Comparison of ENCODE assay signal across 15 mouse cellular contexts in genomic region chr5:75347774-75348116, GRCm38 (mm10).
DNase-seq lines count a peak whose midpoint lies in the region; ATAC-seq and TF ChIP-seq lines count a peak whose summit lies in the region.
"Had no signal": no experiment of that assay in that cellular context is flagged by ENCODE, and none has a peak within 500 bp of the region (broad histone marks: within the 10 kb centered on the region; RNA-seq: fewer than 3 reads in every experiment).

No protein-coding gene starts in this region.

- WGBS in embryonic facial prominence, embryonic 11.5 days, result 60% methylated on average over 5 of the region's 5 CpGs
- WGBS in embryonic facial prominence, embryonic 10.5 days, result 57% methylated on average over 5 of the region's 5 CpGs
- WGBS in hindbrain, postnatal 0 days, result 66% methylated on average over 5 of the region's 5 CpGs
- 74% methylated on average over 5 of the region's 5 CpGs for WGBS in hindbrain, embryonic 12.5 days
- WGBS in midbrain, embryonic 12.5 days, result 24% methylated on average over 5 of the region's 5 CpGs
- WGBS in midbrain, embryonic 14.5 days, result 28% methylated on average over 5 of the region's 5 CpGs
- WGBS in embryonic facial prominence, embryonic 14.5 days, result 64% methylated on average over 5 of the region's 5 CpGs

- H3K9me3 ChIP-seq in embryonic facial prominence, embryonic 11.5 days (replicated peaks; ENCODE audit: control insufficient read depth, low read length), result no peaks in the 10 kb centered on the region
- H3K9me3 ChIP-seq in embryonic facial prominence, embryonic 10.5 days, result no peaks in the 10 kb centered on the region
- H3K9me3 ChIP-seq in hindbrain, postnatal 0 days (ENCODE audit: low read length), result no peaks in the 10 kb centered on the region
- H3K9me3 ChIP-seq in hindbrain, embryonic 12.5 days (replicated peaks), result no peaks in the 10 kb centered on the region
- no peaks in the 10 kb centered on the region; the same call in 1 of the 2 replicates for H3K9me3 ChIP-seq in midbrain, embryonic 12.5 days
- no peaks in the 10 kb centered on the region for H3K9me3 ChIP-seq in midbrain, embryonic 14.5 days (ENCODE audit: control insufficient read depth, low read length)
- H3K9me3 ChIP-seq in embryonic facial prominence, embryonic 14.5 days (ENCODE audit: control insufficient read depth, low read length), result no peaks in the 10 kb centered on the region
- H3K9me3 ChIP-seq: embryonic facial prominence, embryonic 13.5 days; neural tube, embryonic 13.5 days had no signal

- no peak for ATAC-seq in embryonic facial prominence, embryonic 11.5 days (replicated peaks; ENCODE audit: insufficient number of reproducible peaks, low FRiP score, low TSS enrichment, low read depth)
- no peak for ATAC-seq in hindbrain, postnatal 0 days
- no peak for ATAC-seq in hindbrain, embryonic 12.5 days (ENCODE audit: low FRiP score)
- ATAC-seq in midbrain, embryonic 12.5 days (ENCODE audit: low FRiP score, low read depth), result peak; percentile 27; the same call in 1 of the 2 replicates
- ATAC-seq in midbrain, embryonic 14.5 days (ENCODE audit: low FRiP score, low TSS enrichment), result no peak
- ATAC-seq in embryonic facial prominence, embryonic 14.5 days (ENCODE audit: low read depth), result no peak

- no peaks in the 10 kb centered on the region for H3K36me3 ChIP-seq in embryonic facial prominence, embryonic 11.5 days (replicated peaks; ENCODE audit: control insufficient read depth, insufficient read depth, low read depth, low read length)
- no peaks in the 10 kb centered on the region for H3K36me3 ChIP-seq in embryonic facial prominence, embryonic 10.5 days (replicated peaks)
- H3K36me3 ChIP-seq in hindbrain, postnatal 0 days (ENCODE audit: insufficient read depth, low read length), result no peaks in the 10 kb centered on the region
- no peaks in the 10 kb centered on the region for H3K36me3 ChIP-seq in hindbrain, embryonic 12.5 days
- H3K36me3 ChIP-seq in midbrain, embryonic 12.5 days, result no peaks in the 10 kb centered on the region
- H3K36me3 ChIP-seq in midbrain, embryonic 14.5 days (ENCODE audit: control insufficient read depth, insufficient read depth, low read length), result no peaks in the 10 kb centered on the region
- H3K36me3 ChIP-seq in embryonic facial prominence, embryonic 14.5 days (ENCODE audit: control insufficient read depth, insufficient read depth, low read length), result no peaks in the 10 kb centered on the region
- H3K36me3 ChIP-seq: embryonic facial prominence, embryonic 13.5 days; neural tube, embryonic 13.5 days had no signal

- no peak overlapping the region for H3K27ac ChIP-seq in embryonic facial prominence, embryonic 11.5 days (replicated peaks; ENCODE audit: low read depth, low read length)
- H3K27ac ChIP-seq in embryonic facial prominence, embryonic 10.5 days (replicated peaks), result no peak overlapping the region
- H3K27ac ChIP-seq in hindbrain, postnatal 0 days, result no peak overlapping the region
- H3K27ac ChIP-seq in hindbrain, embryonic 12.5 days, result no peak overlapping the region
- no peak overlapping the region for H3K27ac ChIP-seq in midbrain, embryonic 12.5 days (replicated peaks)
- no peak overlapping the region for H3K27ac ChIP-seq in midbrain, embryonic 14.5 days (replicated peaks; ENCODE audit: low read depth, low read length)
- no peak overlapping the region for H3K27ac ChIP-seq in embryonic facial prominence, embryonic 14.5 days (replicated peaks; ENCODE audit: low read depth, low read length)
- H3K27ac ChIP-seq: embryonic facial prominence, embryonic 13.5 days; neural tube, embryonic 13.5 days had no signal

- peak; percentile 18 for TF ChIP-seq CTCF in hindbrain, postnatal 0 days (IDR thresholded peaks at IDR 0.05; ENCODE audit: low read depth)

- no peak overlapping the region for H3K4me3 ChIP-seq in embryonic facial prominence, embryonic 11.5 days (ENCODE audit: low read depth, low read length)
- no peak overlapping the region for H3K4me3 ChIP-seq in embryonic facial prominence, embryonic 10.5 days
- no peak overlapping the region for H3K4me3 ChIP-seq in hindbrain, postnatal 0 days (ENCODE audit: low read length)
- H3K4me3 ChIP-seq in hindbrain, embryonic 12.5 days, result no peak overlapping the region
- H3K4me3 ChIP-seq in midbrain, embryonic 12.5 days, result no peak overlapping the region
- no peak overlapping the region for H3K4me3 ChIP-seq in midbrain, embryonic 14.5 days (replicated peaks; ENCODE audit: low read depth, low read length)
- H3K4me3 ChIP-seq in embryonic facial prominence, embryonic 14.5 days (ENCODE audit: low read depth, low read length), result no peak overlapping the region
- H3K4me3 ChIP-seq: embryonic facial prominence, embryonic 13.5 days; neural tube, embryonic 13.5 days had no signal

- H3K27me3 ChIP-seq in embryonic facial prominence, embryonic 11.5 days (ENCODE audit: control insufficient read depth, insufficient read depth, low read length), result no peaks in the 10 kb centered on the region
- H3K27me3 ChIP-seq in embryonic facial prominence, embryonic 10.5 days (replicated peaks; ENCODE audit: low read depth, poor library complexity, severe bottlenecking), result peaks cover 56% of the 10 kb centered on the region
- H3K27me3 ChIP-seq in hindbrain, postnatal 0 days (ENCODE audit: insufficient read depth, low read length), result no peaks in the 10 kb centered on the region
- no peaks in the 10 kb centered on the region for H3K27me3 ChIP-seq in hindbrain, embryonic 12.5 days
- H3K27me3 ChIP-seq in midbrain, embryonic 12.5 days, result peaks cover 80% of the 10 kb centered on the region
- H3K27me3 ChIP-seq in midbrain, embryonic 14.5 days (ENCODE audit: control insufficient read depth, insufficient read depth, low read length), result peaks cover 25% of the 10 kb centered on the region
- no peaks in the 10 kb centered on the region for H3K27me3 ChIP-seq in embryonic facial prominence, embryonic 14.5 days (replicated peaks; ENCODE audit: control insufficient read depth, insufficient read depth, low read length)
- H3K27me3 ChIP-seq: embryonic facial prominence, embryonic 13.5 days; neural tube, embryonic 13.5 days had no signal

- H3K4me2 ChIP-seq in embryonic facial prominence, embryonic 11.5 days (ENCODE audit: low read depth, low read length), result no peak overlapping the region
- no peak overlapping the region for H3K4me2 ChIP-seq in hindbrain, postnatal 0 days (ENCODE audit: low read depth, low read length)
- no peak overlapping the region for H3K4me2 ChIP-seq in hindbrain, embryonic 12.5 days (replicated peaks)
- H3K4me2 ChIP-seq in midbrain, embryonic 12.5 days (replicated peaks), result no peak overlapping the region
- H3K4me2 ChIP-seq in midbrain, embryonic 14.5 days (ENCODE audit: low read length), result no peak overlapping the region
- no peak overlapping the region for H3K4me2 ChIP-seq in embryonic facial prominence, embryonic 14.5 days (ENCODE audit: low read depth, low read length)
- H3K4me2 ChIP-seq: embryonic facial prominence, embryonic 13.5 days; neural tube, embryonic 13.5 days had no signal

- H3K4me1 ChIP-seq in embryonic facial prominence, embryonic 11.5 days (ENCODE audit: control insufficient read depth, insufficient read depth, low read length), result no peaks in the 10 kb centered on the region
- 0 out of 2 replicates have a peak, but pooled peaks cover 3% of the 10 kb centered on the region for H3K4me1 ChIP-seq in embryonic facial prominence, embryonic 10.5 days
- no peaks in the 10 kb centered on the region; the same call in 1 of the 2 replicates for H3K4me1 ChIP-seq in hindbrain, postnatal 0 days (ENCODE audit: insufficient read depth, low read length)
- H3K4me1 ChIP-seq in hindbrain, embryonic 12.5 days, result no peaks in the 10 kb centered on the region
- peaks cover 15% of the 10 kb centered on the region for H3K4me1 ChIP-seq in midbrain, embryonic 12.5 days
- peaks cover 4% of the 10 kb centered on the region; the same call in 1 of the 2 replicates for H3K4me1 ChIP-seq in midbrain, embryonic 14.5 days (ENCODE audit: control insufficient read depth, insufficient read depth, low read length)
- no peaks in the 10 kb centered on the region for H3K4me1 ChIP-seq in embryonic facial prominence, embryonic 14.5 days (ENCODE audit: control insufficient read depth, insufficient read depth, low read length)
- H3K4me1 ChIP-seq: embryonic facial prominence, embryonic 13.5 days had no signal

- DNase-seq in embryonic facial prominence, embryonic 11.5 days (ENCODE audit: low spot score), result peak; percentile 15
- no peak for DNase-seq in embryonic facial prominence, embryonic 10.5 days (ENCODE audit: low spot score)
- DNase-seq in hindbrain, postnatal 0 days (ENCODE audit: low spot score), result peak; percentile 35
- no peak for DNase-seq in midbrain, embryonic 14.5 days
- peak; percentile 26 for DNase-seq in embryonic facial prominence, embryonic 14.5 days (ENCODE audit: low spot score)
- DNase-seq in spleen, postnatal 10 days (ENCODE audit: low spot score in 2 of 2), result no peak
- DNase-seq: adrenal gland, postnatal 36 days; gastrocnemius, postnatal 10 days; kidney, adult 9 months; left cerebral cortex, postnatal 4 days; right cerebral cortex, postnatal 25 days had no signal

- no peak overlapping the region for H3K9ac ChIP-seq in embryonic facial prominence, embryonic 11.5 days (replicated peaks; ENCODE audit: low read length)
- H3K9ac ChIP-seq in hindbrain, postnatal 0 days (replicated peaks; ENCODE audit: low read length), result no peak overlapping the region
- no peak overlapping the region for H3K9ac ChIP-seq in hindbrain, embryonic 12.5 days
- no peak overlapping the region for H3K9ac ChIP-seq in midbrain, embryonic 12.5 days (replicated peaks)
- no peak overlapping the region for H3K9ac ChIP-seq in midbrain, embryonic 14.5 days (replicated peaks; ENCODE audit: low read length)
- no peak overlapping the region for H3K9ac ChIP-seq in embryonic facial prominence, embryonic 14.5 days (ENCODE audit: low read depth, low read length)
- H3K9ac ChIP-seq: embryonic facial prominence, embryonic 13.5 days; neural tube, embryonic 13.5 days had no signal

Comparison
In these comparisons a context has a peak if more than half of its experiments do, and no peak if none do; other contexts are left out.
1. DNase-seq: peak in embryonic facial prominence, embryonic 11.5 days (single experiment), hindbrain, postnatal 0 days (single experiment) and embryonic facial prominence, embryonic 14.5 days (single experiment); none in embryonic facial prominence, embryonic 10.5 days (single experiment), midbrain, embryonic 14.5 days (single experiment) and spleen, postnatal 10 days (0 of 2).